Mouse (Mus musculus) limb, embryonic 12.5 days (tissue): ENCODE measurements around the gene Bcl9l. TPM values are rescaled to one million over a fixed set of nuclear protein-coding genes. Genes with fewer than 3 reads are reported as not detected.

ENCODE experiments used
- ATAC-seq: fragments of 200-750 bp; cut with Nextera tagmentation; 2 replicates; pipeline ENCODE4 v1.8.0; 2017; ENCODE audit warnings: low read depth, moderate TSS enrichment; ENCODE audit not compliant: insufficient number of reproducible peaks, insufficient read depth, low FRiP score, low TSS enrichment
- H3K27ac ChIP-seq: fragments of 300-500 bp; sonication (generic); 2 replicates; pipeline ENCODE4 v1.5.1; 2016; ENCODE audit warnings: mild to moderate bottlenecking, moderate library complexity
- H3K27me3 ChIP-seq: fragments of 300-500 bp; sonication (generic); 2 replicates; pipeline ENCODE4 v1.6.1; 2016; ENCODE audit warnings: mild to moderate bottlenecking, moderate library complexity
- H3K36me3 ChIP-seq: fragments of 300-500 bp; sonication (generic); 2 replicates; pipeline ENCODE4 v1.6.1; 2016; ENCODE audit warnings: mild to moderate bottlenecking, moderate library complexity
- H3K4me1 ChIP-seq: fragments of 300-500 bp; sonication (generic); replicated peaks from 2 replicates; pipeline ENCODE4 v1.6.1; 2016
- H3K4me2 ChIP-seq: fragments of 300-500 bp; sonication (generic); 2 replicates; pipeline ENCODE4 v1.6.1; 2016; ENCODE audit warnings: mild to moderate bottlenecking, moderate library complexity
- H3K4me3 ChIP-seq: fragments of 300-500 bp; sonication (generic); replicated peaks from 2 replicates; pipeline ENCODE4 v1.5.1; 2016; ENCODE audit warnings: mild to moderate bottlenecking
- H3K9ac ChIP-seq: fragments of 300-500 bp; sonication (generic); replicated peaks from 2 replicates; pipeline ENCODE4 v1.6.1; 2016; ENCODE audit warnings: mild to moderate bottlenecking, moderate library complexity
- H3K9me3 ChIP-seq: fragments of 300-500 bp; sonication (generic); 2 replicates; pipeline ENCODE4 v1.6.1; 2016; ENCODE audit warnings: mild to moderate bottlenecking, moderate library complexity
- WGBS: fragments of 180-500 bp; shearing (Covaris S2); methylation state at CpG from one replicate; pipeline ENCODE4 v1.1.7; 2016; 5-methylcytosine and 5-hydroxymethylcytosine counted together
- polyA plus RNA-seq: library from polyadenylated mRNA; unstranded; fragments of >200 nt; fragmentation: Nextera tagmentation; extraction: Ambion mirVana; gene quantifications from 2 replicates; pipeline ENCODE4 v1.2.1, GENCODE M21; 2016

Bcl9l gene
- polyA plus RNA-seq, 1 experiment from 2014 or later: 14.3 TPM

GRCm38 (mm10) chr9:44537625-44538301 lies 55.1 kb downstream of the Bcl9l start:
- Histone ChIP-seq H3K27ac (no peak overlapping the region), H3K9me3 (no peaks in the 10 kb centered on the region), H3K9ac (no peak overlapping the region), H3K4me3 (no peak overlapping the region), H3K27me3 (no peaks in the 10 kb centered on the region), H3K4me2 (no peak overlapping the region), H3K36me3 (no peaks in the 10 kb centered on the region), H3K4me1 (peaks cover 15% of the 10 kb centered on the region; the same call in 1 of the 2 replicates)
- WGBS: 59% methylated on average over 19 of the region's 19 CpGs
- no peak for ATAC-seq

- Histone ChIP-seq H3K27ac (no peak overlapping the region), H3K4me1 (peaks cover 9% of the 10 kb centered on the region; the same call in 1 of the 2 replicates), H3K27me3 (no peaks in the 10 kb centered on the region), H3K4me3 (no peak overlapping the region), H3K4me2 (no peak overlapping the region), H3K36me3 (no peaks in the 10 kb centered on the region), H3K9me3 (no peaks in the 10 kb centered on the region), H3K9ac (no peak overlapping the region)
- no peak for ATAC-seq
- 36% methylated on average over 2 of the region's 2 CpGs for WGBS
Measured at GRCm38 (mm10) chr9:44539816-44540421, 57.3 kb downstream of the Bcl9l start.

- Histone ChIP-seq H3K36me3 (no peaks in the 10 kb centered on the region), H3K27me3 (no peaks in the 10 kb centered on the region), H3K4me2 (no peak overlapping the region), H3K9ac (no peak overlapping the region), H3K4me3 (no peak overlapping the region), H3K9me3 (no peaks in the 10 kb centered on the region), H3K27ac (no peak overlapping the region), H3K4me1 (peaks cover 9% of the 10 kb centered on the region; the same call in 1 of the 2 replicates)
- WGBS: 79% methylated on average over 3 of the region's 3 CpGs
- ATAC-seq: no peak
Measured at GRCm38 (mm10) chr9:44540676-44541075, 58.1 kb downstream of the Bcl9l start.

- no peaks in the 10 kb centered on the region for H3K27me3 ChIP-seq
- no peak overlapping the region for H3K9ac ChIP-seq
- H3K4me3 ChIP-seq: no peak overlapping the region
- no peak overlapping the region for H3K27ac ChIP-seq
- H3K9me3 ChIP-seq: no peaks in the 10 kb centered on the region
- ATAC-seq: no peak
- no peaks in the 10 kb centered on the region for H3K36me3 ChIP-seq
- WGBS: 89% methylated on average over 4 of the region's 4 CpGs
- no peak overlapping the region for H3K4me2 ChIP-seq
- H3K4me1 ChIP-seq: peaks cover 7% of the 10 kb centered on the region; the same call in 1 of the 2 replicates
Measured at GRCm38 (mm10) chr9:44542364-44542763, 59.7 kb downstream of the Bcl9l start.

- no peaks in the 10 kb centered on the region for H3K9me3 ChIP-seq
- no peaks in the 10 kb centered on the region for H3K36me3 ChIP-seq
- no peak overlapping the region for H3K4me3 ChIP-seq
- no peaks in the 10 kb centered on the region for H3K4me1 ChIP-seq
- H3K27ac ChIP-seq: no peak overlapping the region
- WGBS: 79% methylated on average over 3 of the region's 3 CpGs
- ATAC-seq: no peak
- H3K27me3 ChIP-seq: no peaks in the 10 kb centered on the region
- no peak overlapping the region for H3K9ac ChIP-seq
- no peak overlapping the region for H3K4me2 ChIP-seq
Measured at GRCm38 (mm10) chr9:44544986-44545385, 62.4 kb downstream of the Bcl9l start.

GRCm38 (mm10) chr9:44548412-44549152 lies 66.0 kb downstream of the Bcl9l start:
- 87% methylated on average over 8 of the region's 8 CpGs for WGBS
- Histone ChIP-seq H3K4me3 (no peak overlapping the region), H3K4me2 (no peak overlapping the region), H3K27me3 (no peaks in the 10 kb centered on the region), H3K9me3 (no peaks in the 10 kb centered on the region), H3K36me3 (no peaks in the 10 kb centered on the region), H3K9ac (no peak overlapping the region), H3K27ac (no peak overlapping the region), H3K4me1 (no peaks in the 10 kb centered on the region)
- ATAC-seq: no peak

GRCm38 (mm10) chr9:44551138-44551537 lies 68.5 kb downstream of the Bcl9l start:
- Histone ChIP-seq H3K4me2 (no peak overlapping the region), H3K4me3 (no peak overlapping the region), H3K9ac (no peak overlapping the region), H3K4me1 (no peaks in the 10 kb centered on the region; the same call in 1 of the 2 replicates), H3K27me3 (no peaks in the 10 kb centered on the region), H3K9me3 (no peaks in the 10 kb centered on the region), H3K27ac (no peak overlapping the region), H3K36me3 (no peaks in the 10 kb centered on the region)
- ATAC-seq: no peak
- 89% methylated on average over 10 of the region's 10 CpGs for WGBS

- ATAC-seq: no peak
- 86% methylated on average over 8 of the region's 8 CpGs for WGBS
- no peak overlapping the region for H3K9ac ChIP-seq
- no peak overlapping the region for H3K4me2 ChIP-seq
- no peaks in the 10 kb centered on the region for H3K9me3 ChIP-seq
- no peaks in the 10 kb centered on the region for H3K36me3 ChIP-seq
- H3K27me3 ChIP-seq: no peaks in the 10 kb centered on the region
- no peak overlapping the region for H3K27ac ChIP-seq
- H3K4me1 ChIP-seq: no peaks in the 10 kb centered on the region; the same call in 1 of the 2 replicates
- no peak overlapping the region for H3K4me3 ChIP-seq
Measured at GRCm38 (mm10) chr9:44552161-44552560, 69.5 kb downstream of the Bcl9l start.

Other genes starting within 250 kb of the Bcl9l start
- gene Cbl, start 248.8 kb upstream of the Bcl9l start, polyA plus RNA-seq: 18.4 and 18.7 TPM in 2 replicates
- not detected in 2 replicates for gene Ccdc153, start 242.1 kb upstream of the Bcl9l start, polyA plus RNA-seq
- gene Pdzd3, start 231.4 kb upstream of the Bcl9l start, polyA plus RNA-seq: not detected in 2 replicates
- gene Nlrx1, start 214.2 kb upstream of the Bcl9l start, polyA plus RNA-seq: 5.3 and 6.7 TPM in 2 replicates
- gene Abcg4, start 194.2 kb upstream of the Bcl9l start, polyA plus RNA-seq: 7.0 and 7.7 TPM in 2 replicates
- 29.1 and 33.2 TPM in 2 replicates for gene Hinfp, start 177.2 kb upstream of the Bcl9l start, polyA plus RNA-seq
- gene C2cd2l, start 162.5 kb upstream of the Bcl9l start, polyA plus RNA-seq: 7.9 and 8.1 TPM in 2 replicates
- 38.1 and 38.6 TPM in 2 replicates for gene Dpagt1, start 156.8 kb upstream of the Bcl9l start, polyA plus RNA-seq
- gene H2afx, start 148.1 kb upstream of the Bcl9l start, polyA plus RNA-seq: 429 and 481 TPM in 2 replicates
- 123 and 125 TPM in 2 replicates for gene Hmbs, start 138.6 kb upstream of the Bcl9l start, polyA plus RNA-seq
- gene Vps11, start 121.2 kb upstream of the Bcl9l start, polyA plus RNA-seq: 28.9 and 30.7 TPM in 2 replicates
- 34.0 and 36.4 TPM in 2 replicates for gene Hyou1, start 103.3 kb upstream of the Bcl9l start, polyA plus RNA-seq
- 11.1 and 12.8 TPM in 2 replicates for gene Slc37a4, start 86.0 kb upstream of the Bcl9l start, polyA plus RNA-seq
- gene Rps25, start 75.7 kb upstream of the Bcl9l start, polyA plus RNA-seq: 2,041 and 2,143 TPM in 2 replicates
- gene Trappc4, start 75.2 kb upstream of the Bcl9l start, polyA plus RNA-seq: 147 and 161 TPM in 2 replicates
- 35.1 and 38.4 TPM in 2 replicates for gene Ccdc84, start 64.3 kb upstream of the Bcl9l start, polyA plus RNA-seq
- gene Foxr1, start 41.7 kb upstream of the Bcl9l start, polyA plus RNA-seq: 0.18 TPM in 1 of 2 replicates, not detected in the other
- 0.31 and 0.65 TPM in 2 replicates for gene Upk2, start 27.8 kb upstream of the Bcl9l start, polyA plus RNA-seq
- not detected in 2 replicates for gene Cxcr5, start 79.1 kb downstream of the Bcl9l start, polyA plus RNA-seq
- 26.3 and 32.6 TPM in 2 replicates for gene Ddx6, start 122.1 kb downstream of the Bcl9l start, polyA plus RNA-seq
- gene Treh, start 190.4 kb downstream of the Bcl9l start, polyA plus RNA-seq: not detected in 2 replicates